Mouse (Mus musculus) embryonic facial prominence, embryonic 12.5 days (tissue): ENCODE measurements around the gene Arfip1. TPM values are rescaled to one million over a fixed set of nuclear protein-coding genes. Genes with fewer than 3 reads are reported as not detected.
A peak's percentile ranks its signal among the peaks of the same experiment; 100 is the strongest.

Experiments
- ATAC-seq: fragments of 200-750 bp; cut with Nextera tagmentation; 2 replicates; pipeline ENCODE4 v1.8.0; 2017; ENCODE audit not compliant: insufficient number of reproducible peaks, insufficient read depth, low FRiP score, low TSS enrichment
- H3K27ac ChIP-seq: fragments of 300-500 bp; sonication (generic); 2 replicates; pipeline ENCODE4 v1.5.1; 2016; ENCODE audit warnings: mild to moderate bottlenecking
- H3K27me3 ChIP-seq: fragments of 300-500 bp; sonication (generic); 2 replicates; pipeline ENCODE4 v1.6.1; 2016; ENCODE audit warnings: mild to moderate bottlenecking, moderate library complexity
- H3K36me3 ChIP-seq: fragments of 300-500 bp; sonication (generic); 2 replicates; pipeline ENCODE4 v1.6.1; 2016; ENCODE audit warnings: mild to moderate bottlenecking
- H3K4me1 ChIP-seq: fragments of 300-500 bp; sonication (generic); 2 replicates; pipeline ENCODE4 v1.6.1; 2016
- H3K4me2 ChIP-seq: fragments of 300-500 bp; sonication (generic); replicated peaks from 2 replicates; pipeline ENCODE4 v1.6.1; 2016; ENCODE audit warnings: mild to moderate bottlenecking, moderate library complexity
- H3K4me3 ChIP-seq: fragments of 300-500 bp; sonication (generic); 2 replicates; pipeline ENCODE4 v1.5.1; 2016; ENCODE audit warnings: mild to moderate bottlenecking
- H3K9ac ChIP-seq: fragments of 300-500 bp; sonication (generic); 2 replicates; pipeline ENCODE4 v1.6.1; 2016; ENCODE audit warnings: mild to moderate bottlenecking, moderate library complexity
- H3K9me3 ChIP-seq: fragments of 300-500 bp; sonication (generic); 2 replicates; pipeline ENCODE4 v1.6.1; 2016; ENCODE audit warnings: mild to moderate bottlenecking, moderate library complexity
- WGBS: fragments of 180-500 bp; shearing (Covaris S2); methylation state at CpG from one replicate; pipeline ENCODE4 v1.1.7; 2016; 5-methylcytosine and 5-hydroxymethylcytosine counted together
- polyA plus RNA-seq: library from polyadenylated mRNA; unstranded; fragments of >200 nt; fragmentation: Nextera tagmentation; extraction: Ambion mirVana; gene quantifications from 2 replicates; pipeline ENCODE4 v1.2.1, GENCODE M21; 2016

Gene Arfip1
- polyA plus RNA-seq, 1 experiment from 2014 or later, result 39.6 TPM

DNA sequence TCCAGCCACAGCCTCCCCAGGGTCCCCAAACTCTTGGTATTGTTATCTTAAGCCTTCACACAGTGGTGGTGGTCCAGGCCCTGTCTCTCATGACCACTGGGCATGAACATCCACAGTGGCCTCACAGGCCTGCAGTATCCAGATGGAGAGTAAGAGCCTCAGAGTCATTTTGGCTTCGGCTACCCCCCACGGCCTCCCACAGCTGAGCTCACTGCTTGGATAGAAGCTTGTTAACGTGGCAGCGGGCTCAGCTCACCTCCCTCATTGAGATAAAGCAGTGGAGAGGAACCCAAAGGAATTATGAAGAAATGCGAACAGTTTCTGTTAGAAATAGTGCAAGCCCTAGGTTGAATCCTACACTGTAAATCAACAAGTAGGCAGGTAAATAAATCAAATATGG lies 134.6 kb downstream of the Arfip1 start:
- H3K27me3 ChIP-seq, result no peaks in the 10 kb centered on the region; the same call in 1 of the 2 replicates
- ATAC-seq, result no peak
- no peaks in the 10 kb centered on the region for H3K36me3 ChIP-seq
- no peak overlapping the region for H3K9ac ChIP-seq
- H3K27ac ChIP-seq, result 0 out of 2 replicates have a peak overlapping the region, but pooled peaks have one; percentile 6
- no peaks in the 10 kb centered on the region for H3K9me3 ChIP-seq
- H3K4me2 ChIP-seq, result no peak overlapping the region
- H3K4me3 ChIP-seq, result no peak overlapping the region
- WGBS, result 57% methylated on average over 5 of the region's 5 CpGs
- H3K4me1 ChIP-seq, result peaks cover 6% of the 10 kb centered on the region; the same call in 1 of the 2 replicates

Other genes with a start within 250 kb of the Arfip1 start
- 5.9 and 6.6 TPM in 2 replicates for gene Fhdc1, start 102.2 kb downstream of the Arfip1 start, polyA plus RNA-seq
- 0.12 and 0.14 TPM in 2 replicates for gene Tigd4, start 10.9 kb upstream of the Arfip1 start, polyA plus RNA-seq
- 0.99 and 1.3 TPM in 2 replicates for gene Tmem154, start 83.6 kb upstream of the Arfip1 start, polyA plus RNA-seq
- 13.8 and 14.1 TPM in 2 replicates for gene Fbxw7, start 232.6 kb upstream of the Arfip1 start, polyA plus RNA-seq